Mouse (Mus musculus) heart, postnatal 10 days (tissue): Measurements from ENCODE around the gene Scap. TPM values are rescaled to one million over a fixed set of nuclear protein-coding genes. Genes with fewer than 3 reads are reported as not detected.
"Not testable (repeated sequence)": the region's sequence is repeated elsewhere in the genome, so short reads cannot be mapped to it uniquely, and the experiment has no call there.

Source experiments
- DNase-seq, 2 experiments: peaks; one replicate each; pipeline ENCODE4 v3.0.0; 2021
- intact Hi-C: fragments of 180-260 bp; cut with DNase I; formaldehyde crosslinking; loops from one replicate; pipeline ENCODE4 v1.15.1; 2025
- total RNA-seq, 2 experiments: library from RNA; stranded (reverse); gene quantifications; 2 replicates each; pipeline ENCODE4 v1.2.3; 2021

Scap gene
- total RNA-seq, 2 experiments from 2014 or later, result 31.3 to 32.1 TPM

DNA sequence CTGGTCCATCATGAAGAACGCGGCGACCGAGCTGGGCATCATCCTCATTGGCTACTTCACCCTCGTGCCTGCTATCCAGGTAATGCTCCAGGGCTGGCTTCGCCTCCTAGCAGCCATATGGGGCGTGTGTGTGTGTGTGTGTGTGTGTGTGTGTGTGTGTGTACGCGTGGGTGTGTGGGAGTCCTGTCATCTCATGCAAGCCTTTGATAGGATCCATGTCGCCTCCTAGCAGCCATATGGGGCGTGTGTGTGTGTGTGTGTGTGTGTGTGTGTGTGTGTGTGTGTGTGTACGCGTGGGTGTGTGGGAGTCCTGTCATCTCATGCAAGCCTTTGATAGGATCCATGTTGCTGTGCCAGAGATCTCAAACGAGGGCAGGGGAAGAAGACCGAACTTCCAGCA lies 44.6 kb downstream of the Scap start:
- DNase-seq, intact Hi-C loops: not testable (repeated sequence)

DNA sequence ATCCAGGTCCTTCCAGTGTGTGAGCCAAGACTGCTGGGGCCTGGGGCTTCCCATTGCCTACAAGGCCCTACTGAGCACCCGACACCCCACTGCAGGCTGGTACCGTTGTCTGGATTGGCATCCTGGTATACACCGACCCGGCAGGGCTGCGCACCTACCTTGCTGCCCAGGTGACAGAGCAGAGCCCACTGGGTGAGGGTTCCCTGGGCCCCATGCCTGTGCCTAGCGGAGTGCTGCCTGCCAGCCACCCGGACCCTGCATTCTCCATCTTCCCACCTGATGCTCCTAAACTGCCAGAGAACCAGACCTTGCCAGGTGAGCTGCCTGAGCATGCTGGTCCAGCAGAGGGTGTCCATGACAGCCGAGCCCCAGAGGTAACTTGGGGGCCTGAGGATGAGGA lies 46.3 kb downstream of the Scap start:
- DNase-seq, result no peak
- intact Hi-C loops, result no loop called here

DNA sequence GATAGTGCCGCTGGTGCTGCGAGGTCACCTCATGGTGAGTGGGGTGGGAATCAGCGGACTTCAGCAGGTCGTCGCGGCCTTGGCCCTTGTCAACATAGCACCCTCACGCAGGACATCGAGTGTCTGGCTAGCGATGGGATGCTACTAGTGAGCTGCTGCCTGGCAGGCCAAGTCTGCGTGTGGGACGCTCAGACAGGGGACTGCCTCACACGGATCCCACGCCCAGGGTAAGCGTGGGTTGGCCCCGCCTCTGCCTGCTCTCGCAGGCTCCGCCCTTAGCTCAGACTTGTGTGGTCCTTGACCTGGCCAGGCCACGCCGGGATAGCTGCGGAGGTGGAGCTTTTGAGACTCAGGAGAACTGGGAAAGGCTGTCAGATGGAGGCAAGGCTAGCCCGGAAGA lies 47.6 kb downstream of the Scap start:
- no peak for DNase-seq
- intact Hi-C loops, result no loop called here

DNA sequence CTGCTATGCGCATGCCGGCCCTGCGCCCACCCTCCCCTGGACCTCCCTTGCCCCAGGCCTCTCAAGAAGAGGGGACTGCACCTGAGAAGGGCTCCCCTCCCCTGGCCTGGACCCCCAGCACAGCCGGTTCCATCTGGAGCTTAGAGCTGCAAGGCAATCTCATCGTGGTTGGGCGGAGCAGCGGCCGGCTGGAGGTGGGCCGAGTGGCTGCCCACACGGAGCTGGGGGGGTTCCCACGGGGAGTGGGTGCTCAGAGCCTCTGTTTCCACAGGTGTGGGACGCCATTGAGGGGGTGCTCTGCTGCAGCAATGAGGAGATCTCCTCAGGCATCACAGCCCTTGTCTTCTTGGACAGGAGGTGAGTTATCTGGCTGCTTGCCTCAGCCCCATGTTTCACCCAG lies 48.2 kb downstream of the Scap start:
- intact Hi-C loops, result no loop called here
- no peak for DNase-seq

DNA sequence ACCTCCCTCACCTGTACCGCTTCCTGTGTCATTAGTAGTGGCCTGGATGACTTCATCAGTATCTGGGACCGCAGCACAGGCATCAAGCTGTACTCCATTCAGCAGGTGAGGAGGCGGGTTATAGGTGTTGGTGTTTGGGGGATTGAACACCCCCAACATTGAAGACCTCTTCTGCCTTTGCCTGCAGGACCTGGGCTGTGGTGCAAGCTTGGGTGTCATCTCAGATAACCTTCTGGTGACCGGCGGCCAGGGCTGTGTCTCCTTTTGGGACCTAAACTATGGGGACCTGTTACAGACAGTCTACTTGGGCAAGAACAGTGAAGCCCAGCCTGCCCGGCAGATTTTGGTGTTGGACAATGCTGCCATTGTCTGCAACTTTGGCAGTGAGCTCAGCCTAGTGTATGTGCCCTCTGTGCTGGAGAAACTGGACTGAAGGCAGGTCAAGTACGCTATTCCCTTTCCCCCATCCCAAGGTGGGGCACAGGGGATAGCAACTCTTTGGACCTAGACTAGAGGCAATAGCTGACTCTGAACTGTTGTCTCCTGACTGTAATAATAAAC lies 51.4 kb downstream of the Scap start:
- DNase-seq, result no peak
- intact Hi-C loops, result no loop called here

DNA sequence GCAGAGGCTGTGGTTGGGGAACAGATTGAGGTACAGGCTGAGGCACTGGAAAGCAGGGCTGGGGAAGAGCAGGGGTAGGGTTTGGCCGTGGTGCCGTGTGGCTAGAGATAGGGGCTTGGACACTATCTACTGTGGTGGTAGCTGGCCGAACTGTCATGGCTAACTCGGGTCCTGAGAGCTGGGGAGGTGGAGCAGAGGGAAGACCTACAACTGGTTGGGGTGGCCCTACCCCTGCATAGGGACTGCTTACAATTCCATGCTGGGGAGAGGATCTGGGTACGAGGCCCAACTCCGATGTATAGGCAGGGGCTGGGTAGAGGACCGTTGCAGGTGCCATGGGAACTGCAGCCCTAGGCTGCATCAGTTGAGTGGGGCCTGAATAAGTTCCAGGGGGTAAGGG lies 54.9 kb downstream of the Scap start:
- no peak for DNase-seq
- intact Hi-C loops, result no loop called here

DNA sequence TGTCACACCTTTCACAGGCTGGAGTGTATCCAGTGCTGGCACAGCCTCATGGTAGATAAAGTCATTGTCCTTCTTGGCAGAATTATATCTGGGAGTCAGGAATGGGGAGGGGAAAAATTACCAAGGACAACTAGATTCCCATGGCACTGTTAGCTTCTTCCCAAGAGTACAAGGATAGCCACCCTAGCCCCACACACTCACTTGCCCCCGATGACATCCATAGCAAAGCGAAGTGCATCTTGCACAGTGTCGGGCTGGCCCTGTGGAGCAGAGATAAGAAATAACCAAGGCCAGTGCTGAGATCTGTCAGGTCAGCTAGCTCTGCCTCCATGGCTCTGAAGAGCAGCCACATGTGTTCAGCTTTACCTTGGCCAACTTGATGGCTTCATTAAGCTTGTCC lies 57.8 kb downstream of the Scap start:
- no peak for DNase-seq
- intact Hi-C loops, result no loop called here

DNA sequence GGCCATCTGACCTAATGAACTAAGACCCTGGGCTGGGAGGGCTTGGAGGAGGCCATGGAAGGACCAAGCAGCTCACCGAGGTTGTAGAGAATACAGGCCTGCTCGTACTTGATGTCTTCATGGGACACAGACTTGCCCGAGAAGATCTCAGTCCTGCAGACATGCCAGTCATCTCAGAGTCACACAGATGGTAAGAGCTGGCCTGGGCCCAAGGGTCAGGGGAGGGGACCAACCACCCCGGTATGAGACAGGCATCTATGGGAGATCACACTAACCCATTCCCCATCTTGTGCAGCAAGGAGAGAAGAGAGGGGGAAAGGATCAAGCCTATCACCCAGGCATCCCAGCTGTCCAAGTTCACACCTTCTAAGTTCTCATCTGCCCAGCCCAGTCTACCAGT lies 60.2 kb downstream of the Scap start:
- no peak for DNase-seq
- intact Hi-C loops, result no loop called here

DNA sequence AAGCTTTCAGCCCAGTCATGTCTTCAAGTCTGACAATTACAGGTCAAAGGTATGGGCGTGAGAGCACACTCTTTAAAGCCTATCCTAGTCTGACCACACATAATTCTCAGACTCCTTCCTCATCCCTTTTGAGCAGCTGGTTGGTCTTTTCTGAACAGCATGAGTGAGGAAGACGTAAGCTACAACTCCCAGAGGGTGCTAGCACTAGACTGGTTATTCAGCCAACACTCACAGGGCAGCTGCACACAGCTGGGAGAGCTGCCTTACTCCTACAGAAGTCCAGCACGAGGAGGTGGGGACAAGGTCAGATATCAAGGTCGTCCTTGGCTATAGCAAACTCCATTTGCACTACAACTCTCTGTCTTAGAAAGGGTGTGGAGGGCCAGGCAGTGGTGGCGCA lies 67.6 kb downstream of the Scap start:
- intact Hi-C loops, result no loop called here
- DNase-seq, result peak; percentile 81 to 84

DNA sequence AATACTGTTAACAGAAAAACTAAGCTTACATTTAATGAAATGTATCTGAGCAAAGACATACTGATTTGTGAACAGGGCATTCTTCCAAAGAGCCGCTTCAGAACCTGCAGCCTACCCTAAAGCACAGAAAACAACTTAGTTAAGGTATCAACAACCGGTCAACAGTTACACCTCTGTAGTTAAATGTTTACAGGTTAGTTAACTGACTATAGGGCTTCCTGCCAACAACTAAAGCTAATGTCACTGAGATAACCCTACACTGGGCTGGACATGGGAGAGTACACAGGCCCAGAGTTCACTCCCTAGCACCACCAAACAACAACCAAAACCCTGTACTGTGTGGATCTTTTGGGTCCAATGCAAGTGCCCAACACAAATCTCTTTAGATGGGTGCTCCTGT lies 69.6 kb downstream of the Scap start:
- intact Hi-C loops, result no loop called here
- DNase-seq, result no peak

DNA sequence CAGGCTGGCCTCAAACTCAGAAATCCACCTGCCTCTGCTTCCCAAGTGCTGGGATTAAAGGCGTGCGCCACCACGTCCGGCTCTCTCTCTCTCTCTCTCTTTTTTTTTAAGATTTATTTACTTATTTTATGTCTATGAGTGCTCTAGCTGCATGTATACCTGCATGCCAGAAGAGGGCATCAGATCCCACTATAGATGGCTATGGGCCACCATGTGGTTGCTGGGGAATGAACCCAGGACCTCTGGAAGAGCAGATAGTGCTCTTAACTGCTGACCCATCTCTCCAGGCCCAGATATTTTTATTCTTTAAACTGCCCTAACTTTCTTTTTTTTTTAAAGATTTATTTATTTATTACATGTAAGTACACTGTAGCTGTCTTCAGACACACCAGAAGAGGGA lies 70.2 kb downstream of the Scap start:
- intact Hi-C loops, result not testable (repeated sequence)

DNA sequence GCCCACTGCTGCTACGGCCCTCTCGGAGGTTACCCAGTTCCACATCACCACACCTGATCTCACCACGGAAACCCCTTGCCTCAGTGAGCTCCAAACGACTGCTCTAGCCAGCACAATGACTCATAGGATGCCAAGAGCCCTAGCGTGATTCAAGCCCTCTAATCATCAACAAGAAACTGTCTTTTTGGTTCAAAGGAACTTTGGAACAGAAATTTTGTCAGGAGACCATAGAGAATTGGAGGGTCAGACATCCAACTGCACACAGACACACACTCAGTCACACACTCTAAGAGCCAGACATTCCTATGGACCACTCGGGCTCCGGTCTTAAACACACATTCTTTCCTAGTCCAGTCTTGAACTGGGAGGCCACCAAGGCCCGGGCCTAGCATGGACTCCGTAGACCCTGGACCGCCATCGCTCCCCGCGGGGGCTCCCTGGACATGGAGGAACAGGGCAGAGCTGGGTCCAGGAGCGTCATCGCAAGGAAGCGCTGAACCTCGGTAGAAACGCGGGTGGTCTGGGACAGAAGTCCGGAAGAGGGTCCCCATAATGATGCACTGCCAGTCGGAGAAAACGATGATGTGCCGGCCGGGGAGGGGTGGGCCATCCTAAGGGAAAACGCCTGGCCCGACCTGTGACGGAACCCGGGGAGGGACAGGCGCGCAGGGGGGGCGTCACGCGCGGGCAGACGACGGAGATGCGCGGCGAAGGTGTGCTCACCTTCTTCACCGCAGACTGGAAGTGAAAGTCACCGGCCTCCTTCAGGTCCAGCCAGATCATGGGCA lies 74.4 kb downstream of the Scap start:
- intact Hi-C loops, result loop anchor here (5.0 kb wide), 1 partner anchor 75 kb away; the partner anchor contains the start of gene Scap
- DNase-seq, result no peak

More for the DNA sequence above, 70.2 kb downstream of the Scap start:
- DNase-seq, result not testable (repeated sequence)

DNA sequence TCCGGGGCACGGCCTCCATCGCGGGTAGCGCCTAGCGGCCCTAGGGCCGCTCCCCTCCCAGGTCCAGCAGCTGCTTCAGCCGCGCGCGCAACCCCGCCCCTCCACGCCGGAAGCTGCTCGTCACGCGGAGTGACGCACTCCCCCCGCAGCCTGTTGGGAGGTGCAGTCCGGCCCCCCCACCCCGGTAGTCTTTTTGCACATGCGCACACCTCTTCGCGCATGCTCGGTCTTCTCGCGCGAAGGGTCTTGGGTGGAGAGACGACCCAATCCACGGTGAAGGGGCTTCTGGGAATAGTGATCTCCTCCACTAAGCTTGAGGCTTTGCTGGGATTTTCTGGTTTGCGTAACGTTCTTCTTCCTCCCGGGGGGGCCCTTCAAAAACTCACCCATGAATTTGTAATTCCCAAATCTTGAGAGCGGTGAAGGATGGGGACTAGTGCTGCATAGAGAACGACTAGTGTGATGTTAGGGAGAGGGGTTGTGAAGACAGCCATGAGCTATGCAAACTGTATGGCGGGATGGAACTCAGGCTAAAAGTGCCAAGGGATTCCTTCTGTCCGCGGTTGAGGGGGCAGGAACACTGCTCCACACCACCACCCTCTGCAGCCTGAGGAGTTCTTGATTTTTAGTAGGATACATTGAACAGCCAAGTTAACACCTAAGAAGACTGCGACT lies 75.1 kb downstream of the Scap start, which contains the start of gene Ptpn23:
TSS of gene Ptpn23 (minus strand) at position 115 of the 675 bp plus-strand sequence.
- intact Hi-C loops, result loop anchor here (5.0 kb wide), 1 partner anchor 76 kb away; the partner anchor contains the start of gene Scap
- DNase-seq, result peak; percentile 95 to 96

DNA sequence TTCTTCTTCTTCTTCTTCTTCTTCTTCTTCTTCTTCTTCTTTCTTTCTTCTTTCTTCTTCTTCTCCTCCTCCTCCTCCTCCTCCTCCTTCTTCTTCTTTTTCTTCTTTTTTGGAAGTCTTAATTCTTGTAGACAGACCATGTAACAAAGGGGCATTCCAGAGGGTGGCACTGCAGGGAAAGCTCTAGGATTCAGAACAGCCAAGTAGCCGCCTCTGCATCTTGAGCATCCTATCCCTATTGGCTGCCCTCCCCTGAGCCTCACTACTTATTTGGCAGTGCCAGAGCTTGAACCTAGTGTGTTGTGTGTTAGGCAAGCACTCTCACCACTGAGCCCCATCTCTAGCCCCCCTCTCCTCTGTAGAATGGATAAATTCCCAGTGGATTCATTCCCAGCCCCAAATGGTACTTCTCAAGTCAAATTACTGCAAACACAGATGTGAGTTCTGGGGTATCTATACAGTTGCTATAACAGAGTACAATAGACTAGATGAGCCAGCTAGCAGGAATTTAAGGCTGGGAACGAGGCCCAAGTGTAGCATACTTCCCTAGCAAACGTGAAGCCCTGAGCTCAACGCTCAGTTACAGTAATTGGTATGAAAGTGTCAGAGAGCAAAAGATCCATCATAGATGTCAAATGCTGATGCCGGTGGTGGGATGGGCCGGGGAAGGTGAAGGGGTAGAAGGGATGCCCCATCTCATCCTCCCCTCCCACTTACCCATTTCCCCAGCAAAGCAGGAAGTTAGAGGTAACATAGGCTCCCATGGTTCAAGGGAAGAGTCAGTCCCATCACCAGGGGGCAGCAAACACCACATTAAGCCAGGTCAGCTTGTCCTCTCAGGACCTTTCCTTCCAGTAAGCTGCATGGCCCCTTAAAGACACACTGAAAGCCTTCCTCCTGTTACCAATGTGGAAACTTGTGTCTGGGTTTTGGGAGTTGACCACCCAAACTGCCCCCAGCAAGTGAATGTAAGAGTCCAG lies 78.1 kb downstream of the Scap start:
- peak; percentile 86 to 93 for DNase-seq
- intact Hi-C loops, result loop anchor here (2.0 to 5.0 kb wide), 5 partner anchors 56 to 371 kb away; partner anchors contain the start of gene Setd2

DNA sequence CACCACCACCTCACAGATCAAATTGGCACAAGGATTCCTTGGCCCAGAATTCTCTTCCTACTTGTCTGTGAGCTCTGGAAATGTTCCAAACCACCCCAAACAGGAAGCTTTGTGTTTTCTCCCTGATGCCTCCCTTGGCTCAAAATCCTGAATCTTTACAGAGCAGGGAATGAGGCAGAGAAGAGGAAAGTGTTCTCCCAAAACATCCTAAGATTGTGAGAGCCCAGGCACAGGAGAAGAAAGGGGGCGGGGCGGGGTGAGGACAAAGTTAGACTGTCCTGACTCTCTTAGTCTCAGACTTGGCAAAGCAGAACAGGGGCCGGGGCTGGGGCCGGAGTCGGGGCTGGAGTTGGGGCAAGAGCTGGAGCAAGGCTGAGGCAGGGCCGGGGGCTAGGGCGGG lies 79.8 kb downstream of the Scap start:
- intact Hi-C loops, result loop anchor here (5.0 kb wide), 4 partner anchors 54 to 369 kb away; no protein-coding TSS in a partner anchor
- DNase-seq, result no peak

DNA sequence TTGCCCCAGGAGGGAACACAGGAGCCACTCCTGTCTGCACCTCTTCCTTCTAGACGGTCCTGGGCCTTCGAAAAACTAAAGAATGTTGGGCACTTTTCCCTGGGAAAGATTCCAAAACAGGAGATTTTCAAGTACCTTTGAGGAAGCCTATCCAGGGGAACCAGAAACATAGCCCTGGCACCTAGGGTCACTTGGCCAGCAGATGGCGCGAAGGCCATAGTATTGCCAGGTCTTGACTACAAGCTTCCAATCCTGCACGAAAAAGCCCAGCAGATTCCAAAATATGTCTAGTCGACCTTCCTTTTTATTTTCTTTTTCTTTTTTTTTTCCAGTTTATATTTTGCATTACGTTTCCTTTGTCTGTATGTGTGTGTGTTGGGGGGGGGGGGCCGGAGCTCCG lies 80.7 kb downstream of the Scap start:
- intact Hi-C loops, result loop anchor here (5.0 kb wide), 4 partner anchors 54 to 369 kb away; no protein-coding TSS in a partner anchor
- DNase-seq, result peak; percentile 38 to 66

DNA sequence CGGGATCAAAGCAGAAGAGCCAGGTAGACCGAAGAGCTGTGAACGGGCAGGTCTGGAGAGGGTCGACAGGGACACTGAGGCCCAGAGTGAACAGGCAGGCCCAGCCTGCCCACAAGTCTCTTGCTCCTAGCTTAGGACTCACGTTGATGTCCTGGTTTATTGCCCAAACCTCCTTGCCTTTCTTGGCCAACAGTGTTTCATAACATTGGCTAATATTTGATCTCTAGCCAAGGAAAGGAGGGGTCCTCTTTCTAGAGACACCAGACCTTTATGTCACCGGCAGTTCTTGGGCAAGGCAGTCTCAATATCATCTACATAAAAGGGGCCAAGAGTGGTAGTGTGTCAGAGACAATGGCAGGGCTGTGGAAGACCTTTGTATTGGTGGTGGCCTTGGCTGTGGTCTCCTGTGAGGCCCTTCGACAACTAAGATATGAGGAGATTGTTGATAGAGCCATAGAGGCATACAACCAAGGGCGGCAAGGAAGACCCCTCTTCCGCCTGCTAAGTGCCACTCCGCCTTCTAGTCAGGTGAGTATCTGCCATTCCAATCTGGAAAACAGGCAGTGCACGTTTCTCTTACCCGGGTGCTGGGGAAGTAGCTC lies 86.5 kb downstream of the Scap start, which contains the start of gene Ngp:
TSS of gene Ngp (plus strand) at position 237 of the 602 bp plus-strand sequence.
- intact Hi-C loops, result no loop called here
- no peak for DNase-seq

DNA sequence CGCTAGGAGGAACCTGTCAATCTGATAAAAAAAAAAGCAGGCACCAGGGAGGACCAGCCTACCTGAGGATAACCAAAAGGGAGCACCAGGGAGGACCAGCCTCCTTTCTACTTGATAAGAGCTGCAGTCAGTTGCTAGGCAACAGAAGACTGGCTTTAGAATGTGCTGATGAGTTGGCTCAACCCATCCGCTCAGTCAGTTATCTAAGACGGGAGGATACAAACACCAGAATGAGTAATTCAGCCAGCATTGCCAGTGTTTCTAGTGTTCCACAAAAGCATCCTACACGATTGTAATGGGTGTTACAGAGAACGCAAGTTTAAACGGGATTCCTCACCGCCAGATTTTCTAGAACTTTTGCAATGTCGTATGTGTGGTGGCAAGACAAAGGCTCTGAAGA lies 98.2 kb downstream of the Scap start:
- no peak for DNase-seq
- intact Hi-C loops, result no loop called here

DNA sequence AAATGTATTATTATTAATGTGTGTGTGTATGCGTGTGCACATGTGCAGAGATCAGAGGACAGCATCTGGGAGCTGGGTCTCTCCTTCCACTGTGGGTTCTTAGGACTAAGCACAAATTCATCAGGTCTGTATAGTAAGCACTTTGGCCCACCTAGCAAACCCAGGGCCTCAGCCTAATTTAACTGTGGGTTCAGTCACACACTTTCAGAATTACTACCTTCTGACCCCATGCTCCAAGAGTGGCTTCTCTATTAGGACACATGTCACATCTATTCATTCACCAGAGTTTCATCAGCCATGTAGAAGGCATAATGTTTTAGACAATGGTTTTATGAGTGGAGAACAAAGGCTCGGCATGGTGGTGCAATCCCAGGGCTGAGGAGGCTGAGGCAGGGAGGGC lies 100.0 kb downstream of the Scap start:
- intact Hi-C loops, result no loop called here
- no peak for DNase-seq
